Mouse (Mus musculus) heart, embryonic 11.5 days (tissue): ENCODE data around the gene H2-D1. TPM values are rescaled to one million over a fixed set of nuclear protein-coding genes. Genes with fewer than 3 reads are reported as not detected.
"Not testable (repeated sequence)": the region's sequence is repeated elsewhere in the genome, so short reads cannot be mapped to it uniquely, and the experiment has no call there.

Experiments
- ATAC-seq: fragments of 200-750 bp; cut with Nextera tagmentation; replicated peaks from 2 replicates; pipeline ENCODE4 v1.8.0; 2017; ENCODE audit warnings: moderate library complexity; ENCODE audit not compliant: insufficient number of reproducible peaks, low FRiP score, low TSS enrichment
- H3K27ac ChIP-seq: fragments of 300-500 bp; sonication (generic); 2 replicates; pipeline ENCODE4 v1.5.1; 2014; ENCODE audit warnings: mild to moderate bottlenecking, low read depth, low read length
- H3K27me3 ChIP-seq: fragments of 300-500 bp; sonication (generic); 2 replicates; pipeline ENCODE4 v1.6.1; 2014; ENCODE audit warnings: mild to moderate bottlenecking, low read length, mixed read lengths; ENCODE audit not compliant: control insufficient read depth, insufficient read depth
- H3K36me3 ChIP-seq: fragments of 300-500 bp; sonication (generic); 2 replicates; pipeline ENCODE4 v1.6.1; 2014; ENCODE audit warnings: mild to moderate bottlenecking, low read length, moderate library complexity, mixed read lengths; ENCODE audit not compliant: control insufficient read depth, insufficient read depth
- H3K4me1 ChIP-seq: fragments of 300-500 bp; sonication (generic); 2 replicates; pipeline ENCODE4 v1.6.1; 2014; ENCODE audit warnings: low read length; ENCODE audit not compliant: control insufficient read depth, insufficient read depth
- H3K4me2 ChIP-seq: fragments of 300-500 bp; sonication (generic); 2 replicates; pipeline ENCODE4 v1.6.1; 2014; ENCODE audit warnings: mild to moderate bottlenecking, moderate library complexity
- H3K4me3 ChIP-seq: fragments of 300-500 bp; sonication (generic); 2 replicates; pipeline ENCODE4 v1.5.1; 2014; ENCODE audit warnings: low read depth, low read length
- H3K9ac ChIP-seq: fragments of 300-500 bp; sonication (generic); 2 replicates; pipeline ENCODE4 v1.6.1; 2014; ENCODE audit warnings: mild to moderate bottlenecking, low read depth, low read length, moderate library complexity
- H3K9me3 ChIP-seq: fragments of 300-500 bp; sonication (generic); replicated peaks from 2 replicates; pipeline ENCODE4 v1.6.1; 2016; ENCODE audit warnings: low read length; ENCODE audit not compliant: control insufficient read depth
- WGBS: fragments of 180-500 bp; shearing (Covaris S2); extraction: QIAGEN DNeasy Blood & Tissue Kit; methylation state at CpG from one replicate; pipeline ENCODE4 v1.1.7; 2014; ENCODE audit not compliant: insufficient replicate concordance; 5-methylcytosine and 5-hydroxymethylcytosine counted together
- polyA plus RNA-seq: library from polyadenylated mRNA; unstranded; fragments of >200 nt; fragmentation: Nextera tagmentation; extraction: Ambion mirVana; gene quantifications from 2 replicates; pipeline ENCODE4 v1.2.1, GENCODE M21; 2014

Gene H2-D1
- polyA plus RNA-seq, 1 experiment from 2014 or later = 21.0 TPM

- Histone ChIP-seq H3K9me3 (no peaks in the 10 kb centered on the region), H3K27me3 (no peaks in the 10 kb centered on the region), H3K27ac (0 out of 2 replicates have a peak overlapping the region, but pooled peaks have one; percentile 5), H3K4me1 (no peaks in the 10 kb centered on the region), H3K4me2 (no peak overlapping the region), H3K9ac (no peak overlapping the region), H3K4me3 (no peak overlapping the region), H3K36me3 (peaks cover 20% of the 10 kb centered on the region)
- ATAC-seq = no peak
- 80% methylated on average over 14 of the region's 14 CpGs for WGBS
Observed at GRCm38 (mm10) chr17:35226561-35227046, 35.9 kb upstream of the H2-D1 start.

GRCm38 (mm10) chr17:35231022-35231421, 31.5 kb upstream of the H2-D1 start:
- WGBS = 90% methylated on average over 10 of the region's 10 CpGs
- Histone ChIP-seq H3K36me3 (peaks cover 15% of the 10 kb centered on the region; the same call in 1 of the 2 replicates), H3K9me3 (no peaks in the 10 kb centered on the region), H3K4me1 (peaks cover 13% of the 10 kb centered on the region), H3K27ac (no peak overlapping the region), H3K4me3 (no peak overlapping the region), H3K4me2 (no peak overlapping the region), H3K27me3 (no peaks in the 10 kb centered on the region), H3K9ac (no peak overlapping the region)
- no peak for ATAC-seq

- Histone ChIP-seq H3K4me3 (no peak overlapping the region), H3K4me1 (peaks cover 16% of the 10 kb centered on the region), H3K36me3 (peaks cover 15% of the 10 kb centered on the region; the same call in 1 of the 2 replicates), H3K9ac (no peak overlapping the region), H3K4me2 (no peak overlapping the region; the same call in 1 of the 2 replicates), H3K27me3 (no peaks in the 10 kb centered on the region), H3K9me3 (no peaks in the 10 kb centered on the region), H3K27ac (no peak overlapping the region)
- ATAC-seq = no peak
- WGBS = 15% methylated on average over 12 of the region's 12 CpGs
Observed at GRCm38 (mm10) chr17:35232043-35232442, 30.5 kb upstream of the H2-D1 start.

- WGBS = 82% methylated on average over 5 of the region's 5 CpGs
- no peaks in the 10 kb centered on the region for H3K27me3 ChIP-seq
- H3K4me1 ChIP-seq = peaks cover 16% of the 10 kb centered on the region
- no peak for ATAC-seq
- peaks cover 15% of the 10 kb centered on the region; the same call in 1 of the 2 replicates for H3K36me3 ChIP-seq
- no peak overlapping the region for H3K4me2 ChIP-seq
- no peak overlapping the region for H3K9ac ChIP-seq
- no peak overlapping the region for H3K27ac ChIP-seq
- H3K9me3 ChIP-seq = no peaks in the 10 kb centered on the region
- H3K4me3 ChIP-seq = no peak overlapping the region
Observed at GRCm38 (mm10) chr17:35232659-35233058, 29.9 kb upstream of the H2-D1 start.

GRCm38 (mm10) chr17:35233114-35233980, 29.2 kb upstream of the H2-D1 start, which contains the start of gene Atp6v1g2:
Gene Atp6v1g2 (plus strand): TSS chr17:35233660.
- 68% methylated on average over 18 of the region's 18 CpGs for WGBS
- peak within 1 kb of the TSS; percentile 83 for H3K27ac ChIP-seq
- 0 out of 2 replicates have a peak within 1 kb of the TSS, but pooled peaks have one; percentile 16 for H3K9ac ChIP-seq
- H3K4me2 ChIP-seq = peak within 1 kb of the TSS; percentile 90
- H3K9me3 ChIP-seq = no peaks in the 10 kb centered on the region
- H3K4me1 ChIP-seq = peaks cover 16% of the 10 kb centered on the region
- H3K36me3 ChIP-seq = peaks cover 13% of the 10 kb centered on the region; the same call in 1 of the 2 replicates
- peak within 1 kb of the TSS; percentile 67 for H3K4me3 ChIP-seq
- ATAC-seq = peak; percentile 1; the same call in 1 of the 2 replicates
- H3K27me3 ChIP-seq = no peaks in the 10 kb centered on the region

GRCm38 (mm10) chr17:35234090-35234489, 28.4 kb upstream of the H2-D1 start:
- Histone ChIP-seq H3K4me1 (peaks cover 16% of the 10 kb centered on the region), H3K27ac (peak overlapping the region; percentile 83), H3K4me2 (peak overlapping the region; percentile 90), H3K4me3 (peak overlapping the region; percentile 67)
- H3K9me3 ChIP-seq, H3K27me3 ChIP-seq, H3K36me3 ChIP-seq, H3K9ac ChIP-seq, ATAC-seq: not testable (repeated sequence)
- 83% methylated on average over 7 of the region's 7 CpGs for WGBS

- 0 out of 2 replicates have a peak, but pooled peaks cover 5% of the 10 kb centered on the region for H3K36me3 ChIP-seq
- H3K27me3 ChIP-seq = no peaks in the 10 kb centered on the region
- no peaks in the 10 kb centered on the region for H3K9me3 ChIP-seq
- H3K4me3 ChIP-seq = peak overlapping the region; percentile 67
- peaks cover 16% of the 10 kb centered on the region for H3K4me1 ChIP-seq
- H3K27ac ChIP-seq = peak overlapping the region; percentile 96
- peak; percentile 6; the same call in 1 of the 2 replicates for ATAC-seq
- peak overlapping the region; percentile 93 for H3K9ac ChIP-seq
- 6% methylated on average over 28 of the region's 31 CpGs for WGBS
- H3K4me2 ChIP-seq = peak overlapping the region; percentile 90
Observed at GRCm38 (mm10) chr17:35234903-35235302, 27.6 kb upstream of the H2-D1 start.

- 0% methylated on average over 35 of the region's 35 CpGs for WGBS
- H3K9me3 ChIP-seq = no peaks in the 10 kb centered on the region
- peak; percentile 76 for ATAC-seq
- H3K36me3 ChIP-seq = 0 out of 2 replicates have a peak, but pooled peaks cover 1% of the 10 kb centered on the region
- H3K27ac ChIP-seq = peak within 1 kb of the TSS; percentile 96
- H3K4me3 ChIP-seq = peak within 1 kb of the TSS; percentile 67
- H3K4me2 ChIP-seq = peak within 1 kb of the TSS; percentile 90
- H3K4me1 ChIP-seq = peaks cover 21% of the 10 kb centered on the region
- H3K27me3 ChIP-seq = no peaks in the 10 kb centered on the region
- peak within 1 kb of the TSS; percentile 93 for H3K9ac ChIP-seq
Observed at GRCm38 (mm10) chr17:35235614-35236389, 26.7 kb upstream of the H2-D1 start, which contains the start of gene Nfkbil1. Gene Nfkbil1 (minus strand): TSS chr17:35235792.
